Mouse (Mus musculus): Measurements from ENCODE around the gene Simc1.
A peak's percentile ranks its signal among the peaks of the same experiment; 100 is the strongest.

- TF ChIP-seq E2F4 (IDR thresholded peaks at IDR 0.05; ENCODE audit: borderline replicate concordance, low read depth, low read length) (no peak), NELFE (IDR thresholded peaks at IDR 0.05; ENCODE audit: low read depth, low read length) (no peak), GATA1 (IDR thresholded peaks at IDR 0.05; ENCODE audit: low read depth, low read length) (no peak), HCFC1 (IDR thresholded peaks at IDR 0.05; ENCODE audit: low read depth, low read length) (no peak), POLR2A (IDR thresholded peaks at IDR 0.05; ENCODE audit: control insufficient read depth in 1 of 2, insufficient read depth in 1 of 2, low read depth in 1 of 2, low read length in 2 of 2, poor library complexity in 1 of 2) (peak in 1 of 2 experiments; percentile 57; a peak in 2 of 4 replicates), TCF12 (IDR thresholded peaks at IDR 0.05; ENCODE audit: low read depth, low read length) (no peak), CTCF (IDR thresholded peaks at IDR 0.05 in 2 of 3, conservative IDR thresholded peaks at IDR 0.05 in 1 of 3; ENCODE audit: control insufficient read depth in 1 of 3, insufficient read depth in 1 of 3, low read depth in 2 of 3, low read length in 3 of 3, poor library complexity in 1 of 3, severe bottlenecking in 1 of 3) (no peak)
These were observed 27.9 kb upstream of the Simc1 start for GRCm38 (mm10) chr13:54475702-54476101.

Data from MEL (cell line).